Mouse (Mus musculus): ENCODE data around the gene Smarcad1. TPM values are rescaled to one million over a fixed set of nuclear protein-coding genes. Genes with fewer than 3 reads are reported as not detected.

Smarcad1 gene
- total RNA-seq (2023): 10 to 100 TPM; 50.2 to 58.4 TPM

DNA sequence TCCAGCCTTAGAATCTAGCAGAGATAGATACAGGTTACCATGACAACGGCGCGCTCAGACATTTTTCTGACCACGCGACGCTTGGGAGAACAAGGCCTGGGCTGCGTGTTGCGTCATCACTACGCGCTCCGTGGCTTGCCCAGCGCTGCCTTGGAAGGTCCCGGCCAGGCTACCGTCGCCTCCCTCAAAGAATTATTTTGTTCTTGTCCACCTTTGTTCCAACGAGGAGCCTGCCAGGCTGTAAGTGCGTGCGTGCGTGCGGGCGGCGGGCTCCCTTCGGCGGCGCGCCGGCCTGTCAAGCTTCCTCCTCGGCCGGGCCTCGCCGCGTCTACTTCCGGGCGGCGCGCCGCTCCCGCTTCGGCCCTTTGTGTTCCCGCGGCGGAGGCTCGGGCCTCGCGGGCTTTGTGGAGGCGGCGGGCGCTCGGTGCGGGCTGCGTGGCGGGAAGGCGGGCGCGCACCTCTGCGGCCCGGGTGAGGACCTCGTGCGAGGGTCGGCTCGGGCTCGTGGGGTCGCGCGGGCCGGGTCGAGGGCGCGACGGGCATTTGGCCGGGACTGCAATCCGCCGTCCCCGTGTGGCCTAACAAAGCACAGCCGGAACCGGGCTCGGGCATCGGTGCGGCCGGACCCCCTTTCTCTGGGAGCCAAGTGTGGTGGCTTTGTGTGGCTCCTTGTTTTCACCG lies at the start of gene Smarcad1:
TSS of gene Smarcad1 (plus strand) at position 93 of the 681 bp plus-strand sequence.

GRCm38 (mm10) chr6:65144621-65145205 lies 102.3 kb downstream of the Smarcad1 start, which contains the start of gene Hpgds:
Hpgds (minus strand) TSS chr6:65144908.

Other genes with a start within 250 kb of the Smarcad1 start
- 1 to 10 TPM; 2.1 to 2.2 TPM for gene Hpgds, start 102.3 kb downstream of the Smarcad1 start, total RNA-seq (2023)

All from T-cell, adult 66 days (primary cell).